Mouse (Mus musculus) hindbrain, postnatal 0 days (tissue): Measurements from ENCODE around the gene Crot. TPM values are rescaled to one million over a fixed set of nuclear protein-coding genes. Genes with fewer than 3 reads are reported as not detected.
"Not testable (repeated sequence)": the region's sequence is repeated elsewhere in the genome, so short reads cannot be mapped to it uniquely, and the experiment has no call there.

Source experiments
- ATAC-seq: fragments of 200-750 bp; cut with Nextera tagmentation; 2 replicates; pipeline ENCODE4 v1.8.0; 2017; ENCODE audit warnings: mild to moderate bottlenecking, moderate TSS enrichment, moderate library complexity
- DNase-seq: peaks from one replicate; pipeline ENCODE4 v3.0.0-alpha.2; 2015; ENCODE audit warnings: low spot score
- H3K27ac ChIP-seq: fragments of 300-500 bp; sonication (generic); 2 replicates; pipeline ENCODE4 v1.5.1; 2014; ENCODE audit warnings: mild to moderate bottlenecking
- H3K27me3 ChIP-seq: fragments of 300-500 bp; sonication (generic); 2 replicates; pipeline ENCODE4 v1.6.1; 2014; ENCODE audit warnings: low read length, mixed read lengths; ENCODE audit not compliant: insufficient read depth
- H3K36me3 ChIP-seq: fragments of 300-500 bp; sonication (generic); 2 replicates; pipeline ENCODE4 v1.6.1; 2014; ENCODE audit warnings: low read length, mixed read lengths; ENCODE audit not compliant: insufficient read depth
- H3K4me1 ChIP-seq: fragments of 300-500 bp; sonication (generic); 2 replicates; pipeline ENCODE4 v1.6.1; 2014; ENCODE audit warnings: antibody characterized with exemption, low read length, mixed read lengths; ENCODE audit not compliant: insufficient read depth
- H3K4me2 ChIP-seq: fragments of 300-500 bp; sonication (generic); 2 replicates; pipeline ENCODE4 v1.6.1; 2014; ENCODE audit warnings: low read depth, mild to moderate bottlenecking, low read length, moderate library complexity, mixed read lengths
- H3K4me3 ChIP-seq: fragments of 300-500 bp; sonication (generic); 2 replicates; pipeline ENCODE4 v1.5.1; 2014; ENCODE audit warnings: low read length
- H3K9ac ChIP-seq: fragments of 300-500 bp; sonication (generic); replicated peaks from 2 replicates; pipeline ENCODE4 v1.6.1; 2014; ENCODE audit warnings: mild to moderate bottlenecking, low read length, moderate library complexity, mixed read lengths
- H3K9me3 ChIP-seq: fragments of 300-500 bp; sonication (generic); 2 replicates; pipeline ENCODE4 v1.6.1; 2016; ENCODE audit warnings: low read length, mixed read lengths
- CTCF ChIP-seq: IDR thresholded peaks from 2 replicates; pipeline ENCODE4 v1.5.1; 2016; ENCODE audit warnings: antibody characterized with exemption, control low read depth, low read depth
- WGBS: fragments of 180-500 bp; shearing (Covaris S2); extraction: QIAGEN DNeasy Blood & Tissue Kit; methylation state at CpG from one replicate; pipeline ENCODE4 v1.1.7; 2014; 5-methylcytosine and 5-hydroxymethylcytosine counted together
- polyA plus RNA-seq: library from polyadenylated mRNA; unstranded; fragments of >200 nt; fragmentation: Nextera tagmentation; extraction: Ambion mirVana; gene quantifications from 2 replicates; pipeline ENCODE4 v1.2.1, GENCODE M21; 2015
- total RNA-seq: library from RNA; depleted of rRNA; stranded (reverse); fragments of >200 nt; gene quantifications from 2 replicates; pipeline ENCODE4 v1.2.3, GENCODE M21; 2014; rRNA removed

Gene Crot
- total and polyA plus RNA-seq, 2 experiments from 2014 or later = 20.7 to 26.0 TPM

- no peak for DNase-seq
- WGBS = 62% methylated on average over 4 of the region's 4 CpGs
- Histone ChIP-seq H3K4me1 (no peaks in the 10 kb centered on the region), H3K36me3 (no peaks in the 10 kb centered on the region), H3K9ac (no peak overlapping the region), H3K4me3 (no peak overlapping the region), H3K4me2 (no peak overlapping the region), H3K9me3 (no peaks in the 10 kb centered on the region), H3K27me3 (no peaks in the 10 kb centered on the region), H3K27ac (no peak overlapping the region)
- TF ChIP-seq CTCF = no peak
- no peak for ATAC-seq
Observed at GRCm38 (mm10) chr5:8947423-8948110, 49.6 kb downstream of the Crot start.

- Histone ChIP-seq H3K27ac (no peak overlapping the region), H3K4me1 (no peaks in the 10 kb centered on the region), H3K9me3 (no peaks in the 10 kb centered on the region), H3K27me3 (no peaks in the 10 kb centered on the region), H3K9ac (no peak overlapping the region), H3K4me2 (no peak overlapping the region), H3K4me3 (no peak overlapping the region), H3K36me3 (no peaks in the 10 kb centered on the region)
- WGBS = 82% methylated on average over 3 of the region's 3 CpGs
- ATAC-seq (no peak), DNase-seq (no peak)
- no peak for TF ChIP-seq CTCF
Observed at GRCm38 (mm10) chr5:8943836-8944235, 53.3 kb downstream of the Crot start.

GRCm38 (mm10) chr5:8941266-8941665 lies 55.9 kb downstream of the Crot start:
- H3K9ac ChIP-seq, H3K36me3 ChIP-seq, H3K27me3 ChIP-seq, ATAC-seq, H3K4me2 ChIP-seq, H3K27ac ChIP-seq, H3K4me1 ChIP-seq, H3K4me3 ChIP-seq, H3K9me3 ChIP-seq: not testable (repeated sequence)
- no CpG with 5 or more reads among the region's 1 CpGs for WGBS
- peak; percentile 28 for DNase-seq

DNA sequence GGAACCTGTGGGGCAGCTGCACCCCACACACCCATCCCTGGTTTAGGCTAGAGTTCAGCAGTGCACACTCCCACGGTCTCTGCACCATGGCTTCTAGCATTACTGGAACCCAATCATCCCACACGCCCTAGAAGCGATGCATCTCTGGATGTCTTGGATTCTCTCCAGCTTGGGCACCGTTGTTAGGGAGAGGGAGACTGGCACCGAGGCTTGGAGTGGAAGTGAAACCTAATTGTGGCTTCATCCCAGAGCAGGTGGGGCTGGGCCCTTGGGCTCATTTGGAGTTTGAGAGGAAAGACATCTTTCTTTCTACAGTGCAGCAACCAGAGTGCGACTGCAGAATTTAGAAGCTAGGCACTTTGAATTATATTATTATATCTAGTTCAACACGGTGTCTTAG lies 59.2 kb downstream of the Crot start:
- H3K9me3 ChIP-seq = no peaks in the 10 kb centered on the region
- H3K4me3 ChIP-seq = no peak overlapping the region
- no peak overlapping the region for H3K4me2 ChIP-seq
- H3K9ac ChIP-seq = no peak overlapping the region
- DNase-seq (no peak), ATAC-seq (no peak)
- no peak overlapping the region for H3K27ac ChIP-seq
- no peaks in the 10 kb centered on the region for H3K4me1 ChIP-seq
- no peaks in the 10 kb centered on the region for H3K36me3 ChIP-seq
- 73% methylated on average over 7 of the region's 7 CpGs for WGBS
- no peaks in the 10 kb centered on the region for H3K27me3 ChIP-seq
- TF ChIP-seq CTCF = no peak

- H3K9ac ChIP-seq = no peak overlapping the region
- H3K4me1 ChIP-seq = no peaks in the 10 kb centered on the region
- 89% methylated on average over 9 of the region's 9 CpGs for WGBS
- TF ChIP-seq CTCF = no peak
- H3K36me3 ChIP-seq = no peaks in the 10 kb centered on the region
- no peaks in the 10 kb centered on the region for H3K27me3 ChIP-seq
- no peak overlapping the region for H3K4me2 ChIP-seq
- DNase-seq (no peak), ATAC-seq (no peak)
- no peaks in the 10 kb centered on the region for H3K9me3 ChIP-seq
- H3K27ac ChIP-seq = no peak overlapping the region
- no peak overlapping the region for H3K4me3 ChIP-seq
Observed at GRCm38 (mm10) chr5:8928440-8928839, 68.7 kb downstream of the Crot start.

GRCm38 (mm10) chr5:8917069-8917468 lies 80.1 kb downstream of the Crot start:
- no peaks in the 10 kb centered on the region for H3K9me3 ChIP-seq
- TF ChIP-seq CTCF = no peak
- H3K9ac ChIP-seq = no peak overlapping the region
- ATAC-seq = no peak
- no peak for DNase-seq
- no peak overlapping the region for H3K27ac ChIP-seq
- no peak overlapping the region for H3K4me2 ChIP-seq
- H3K4me3 ChIP-seq = no peak overlapping the region
- no peaks in the 10 kb centered on the region for H3K4me1 ChIP-seq
- H3K36me3 ChIP-seq = no peaks in the 10 kb centered on the region
- H3K27me3 ChIP-seq = no peaks in the 10 kb centered on the region
- WGBS = 77% methylated on average over 6 of the region's 6 CpGs

- Histone ChIP-seq H3K4me3 (no peak overlapping the region), H3K27me3 (no peaks in the 10 kb centered on the region), H3K4me1 (no peaks in the 10 kb centered on the region), H3K9me3 (no peaks in the 10 kb centered on the region), H3K36me3 (no peaks in the 10 kb centered on the region), H3K9ac (no peak overlapping the region), H3K4me2 (no peak overlapping the region), H3K27ac (no peak overlapping the region)
- ATAC-seq (no peak), DNase-seq (no peak)
- WGBS = 93% methylated on average over 2 of the region's 2 CpGs
- TF ChIP-seq CTCF = no peak
Observed at GRCm38 (mm10) chr5:8916400-8916799, 80.7 kb downstream of the Crot start.

Other genes with a start within 250 kb of the Crot start
- 0.99 and 1.2 TPM in 2 replicates for gene Abcb1b, start 199.2 kb downstream of the Crot start, total RNA-seq
- 1.4 and 1.8 TPM in 2 replicates for gene Abcb1b, start 199.2 kb downstream of the Crot start, polyA plus RNA-seq
- 0.72 and 1.4 TPM in 2 replicates for gene Abcb4, start 103.6 kb downstream of the Crot start, total RNA-seq
- 1.2 and 1.4 TPM in 2 replicates for gene Abcb4, start 103.6 kb downstream of the Crot start, polyA plus RNA-seq
- gene Tmem243, start 103.3 kb upstream of the Crot start, total RNA-seq = 5.3 and 6.2 TPM in 2 replicates
- gene Tmem243, start 103.3 kb upstream of the Crot start, polyA plus RNA-seq = 14.9 and 15.7 TPM in 2 replicates
- gene Dmtf1, start 164.5 kb upstream of the Crot start, total RNA-seq = 39.6 and 44.2 TPM in 2 replicates
- 28.4 and 32.3 TPM in 2 replicates for gene Dmtf1, start 164.5 kb upstream of the Crot start, polyA plus RNA-seq